Mouse (Mus musculus): Measurements from ENCODE around the gene Thsd4.
A peak's percentile ranks its signal among the peaks of the same experiment; 100 is the strongest.

Thsd4 gene

DNA sequence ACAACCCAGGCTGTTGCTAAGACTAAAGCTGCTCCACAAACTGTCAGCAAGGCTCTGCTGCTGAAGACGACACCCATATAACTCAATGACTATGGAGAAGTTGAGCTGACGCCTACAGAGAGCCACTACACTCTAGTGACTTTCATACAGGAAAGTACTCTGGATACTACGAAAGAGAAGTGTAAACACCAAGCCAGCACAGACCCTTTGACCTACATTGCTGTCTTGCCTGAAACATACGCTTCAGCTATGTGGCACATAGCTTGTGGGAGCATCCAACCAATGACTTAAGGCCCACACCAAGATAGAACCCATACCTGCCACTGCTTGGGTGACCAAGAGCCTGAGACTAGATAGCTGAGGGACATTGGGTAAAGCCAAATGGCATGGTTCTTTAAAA, 141.3 kb downstream of the Thsd4 start:
- DNase-seq (ENCODE audit: low spot score): no peak

DNA sequence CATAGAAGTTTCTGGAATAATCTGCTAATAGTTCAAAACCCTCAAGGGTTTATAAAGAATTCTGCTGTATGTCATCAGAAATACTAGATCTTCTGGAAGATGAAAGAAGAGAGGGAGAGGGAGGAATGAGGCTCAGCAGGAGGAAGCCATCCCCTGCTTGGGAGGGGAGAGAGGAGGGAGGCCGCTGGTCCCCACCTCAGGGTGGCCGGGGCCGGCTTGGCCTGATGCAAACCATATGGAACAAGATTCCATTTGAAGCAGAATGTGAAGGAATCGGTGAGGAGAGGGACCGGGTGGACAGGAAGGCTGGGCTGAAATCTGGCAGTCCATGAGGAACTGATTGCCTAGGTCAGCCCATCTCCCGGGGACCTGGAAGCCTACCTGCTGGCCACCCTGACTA, 143.6 kb downstream of the Thsd4 start:
- no peak for DNase-seq (ENCODE audit: low spot score)

DNA sequence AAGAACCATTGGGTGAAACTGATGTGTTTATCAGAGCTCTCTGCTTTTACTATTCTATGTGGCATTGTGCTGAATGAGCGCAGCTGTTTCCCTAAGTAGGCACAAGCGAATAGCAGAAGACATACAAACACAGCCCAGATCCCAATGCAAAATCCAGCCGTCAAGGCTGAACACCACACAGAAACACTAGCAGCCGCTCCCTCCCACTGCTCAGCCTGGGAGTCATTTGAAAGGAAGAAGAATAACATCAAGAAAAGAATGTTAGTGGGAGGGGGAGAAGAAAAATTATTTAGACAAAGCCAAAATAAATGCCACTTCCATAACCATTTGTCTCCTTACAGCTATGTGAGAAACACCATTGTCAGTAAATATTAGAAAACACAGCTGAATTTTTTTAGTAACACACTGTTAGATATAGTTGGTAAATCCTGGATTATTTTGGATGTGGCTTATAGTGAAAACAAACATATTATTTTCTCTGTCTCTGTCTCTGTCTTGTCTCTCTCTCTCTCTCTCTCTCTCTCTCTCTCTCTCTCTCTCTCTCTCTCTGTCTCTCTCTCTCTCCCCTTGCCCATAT, 148.6 kb downstream of the Thsd4 start:
- DNase-seq (ENCODE audit: low spot score): no peak

DNA sequence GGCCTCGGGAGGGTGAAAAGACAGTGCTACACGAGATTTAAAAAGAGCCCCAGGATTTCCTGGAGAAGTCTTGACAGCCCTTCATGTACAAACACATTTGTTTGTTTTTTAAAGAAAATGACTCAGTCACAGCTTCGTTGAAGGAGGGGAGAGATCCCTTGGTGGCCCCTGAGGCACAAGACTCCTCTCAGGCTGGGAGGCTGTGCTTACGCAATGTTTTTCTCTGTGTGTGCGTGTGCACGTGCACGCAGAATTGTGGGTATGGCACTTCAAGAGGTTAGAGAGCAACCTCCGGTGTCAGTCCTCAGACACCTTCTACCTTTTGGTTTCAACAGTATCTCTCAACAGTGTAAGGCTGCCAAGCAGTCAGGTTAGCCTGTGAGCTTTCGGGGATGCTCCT, 153.3 kb downstream of the Thsd4 start:
- DNase-seq (ENCODE audit: low spot score): no peak

DNA sequence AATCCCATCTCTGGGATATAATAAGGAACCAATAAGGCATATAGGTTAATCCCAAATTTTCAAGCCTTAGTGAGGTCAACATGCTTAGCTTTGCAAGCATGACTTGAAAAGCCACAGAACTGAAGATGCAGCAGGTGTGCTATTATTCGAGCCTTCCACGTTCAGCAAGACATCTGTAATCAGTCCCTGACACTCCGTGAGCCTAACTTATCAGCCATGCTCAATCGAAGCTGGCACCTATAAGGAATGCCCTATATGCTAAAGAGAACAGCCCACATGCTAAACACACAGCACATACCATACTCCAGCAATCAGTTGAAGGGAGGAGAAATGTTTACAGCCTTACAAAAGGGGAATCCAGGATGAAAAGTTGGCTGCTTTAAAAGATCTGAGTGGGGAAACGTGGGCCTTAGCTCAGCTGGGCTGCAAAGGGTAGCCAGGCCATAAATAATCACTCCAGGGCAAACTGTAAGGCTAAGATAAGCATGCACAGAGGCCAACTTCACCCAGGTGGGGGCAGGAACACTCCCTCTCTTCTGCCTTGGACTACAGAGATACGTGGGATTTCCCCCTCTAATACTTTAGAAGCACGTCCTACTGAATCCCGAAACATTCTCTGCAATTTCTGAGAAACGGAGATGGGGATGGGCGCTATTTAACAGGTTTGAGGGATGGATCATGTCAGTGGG, 154.1 kb downstream of the Thsd4 start:
- DNase-seq (ENCODE audit: low spot score): peak; percentile 14

DNA sequence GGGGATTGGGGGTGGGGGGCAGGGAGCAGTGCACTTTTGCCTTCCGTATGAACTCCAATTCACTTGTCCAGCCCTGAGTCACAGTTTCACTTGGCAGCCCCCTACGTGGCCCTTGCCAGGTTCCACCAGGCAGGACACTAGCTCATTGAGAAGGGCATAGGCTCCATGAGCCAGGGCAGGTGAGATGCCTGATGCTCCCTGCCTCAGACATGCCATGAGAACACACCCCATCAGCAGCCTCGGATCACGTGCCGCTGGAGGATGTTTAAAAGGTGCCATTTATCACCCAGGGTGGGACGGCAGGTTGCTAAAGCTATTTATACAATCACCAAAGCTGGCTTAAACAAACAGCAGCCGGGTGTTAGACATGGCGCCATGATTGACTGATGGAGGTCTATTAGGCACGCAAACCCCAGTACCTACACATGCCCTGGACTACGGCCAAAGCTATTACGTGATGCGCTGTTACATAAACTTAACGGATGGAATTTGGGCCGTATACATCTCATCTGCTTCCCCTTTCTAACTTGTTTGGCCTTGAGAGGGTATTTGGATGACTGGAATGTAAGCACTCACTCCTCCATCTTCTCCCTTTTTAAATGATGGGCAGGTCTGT, 157.6 kb downstream of the Thsd4 start:
- DNase-seq (ENCODE audit: low spot score): no peak

DNA sequence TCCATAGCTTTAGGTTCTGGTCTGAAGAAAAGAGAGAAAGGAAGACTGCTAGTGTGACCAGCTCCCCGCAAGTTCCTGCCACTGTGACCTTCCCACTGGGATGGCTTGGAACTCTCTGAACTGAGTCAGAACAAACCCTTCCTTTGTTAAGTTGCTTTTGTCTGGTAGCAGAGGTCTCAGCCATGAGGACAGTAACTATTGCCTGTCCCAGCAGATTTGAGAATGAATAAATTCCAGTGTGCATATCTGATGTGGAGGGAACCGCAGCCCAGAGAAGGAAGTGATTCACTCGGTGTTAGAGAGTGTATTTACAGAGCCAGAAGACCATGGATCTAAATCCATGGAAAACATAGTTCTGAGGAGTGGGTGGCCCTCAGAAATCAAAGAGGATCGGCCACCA, 169.5 kb downstream of the Thsd4 start:
- DNase-seq (ENCODE audit: low spot score): no peak

DNA sequence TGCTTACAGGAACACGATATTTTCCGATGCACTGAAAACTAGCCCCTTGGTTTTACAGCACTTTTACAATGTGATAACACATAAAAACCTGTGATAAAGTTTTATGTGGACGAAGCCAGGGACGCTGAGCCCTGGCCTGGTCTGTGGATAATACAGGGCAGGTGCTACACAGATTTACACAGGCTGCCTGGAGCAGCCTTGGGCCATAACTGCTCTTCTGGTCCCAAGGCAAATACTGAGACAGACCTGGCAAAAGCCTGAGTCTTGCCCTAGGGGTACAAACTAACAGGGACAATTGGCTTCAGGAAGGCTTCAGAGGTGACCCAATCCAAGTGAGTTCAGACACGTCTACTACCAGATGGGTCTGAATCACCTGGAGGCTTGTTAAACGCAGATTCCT, 170.7 kb downstream of the Thsd4 start:
- no peak for DNase-seq (ENCODE audit: low spot score)

DNA sequence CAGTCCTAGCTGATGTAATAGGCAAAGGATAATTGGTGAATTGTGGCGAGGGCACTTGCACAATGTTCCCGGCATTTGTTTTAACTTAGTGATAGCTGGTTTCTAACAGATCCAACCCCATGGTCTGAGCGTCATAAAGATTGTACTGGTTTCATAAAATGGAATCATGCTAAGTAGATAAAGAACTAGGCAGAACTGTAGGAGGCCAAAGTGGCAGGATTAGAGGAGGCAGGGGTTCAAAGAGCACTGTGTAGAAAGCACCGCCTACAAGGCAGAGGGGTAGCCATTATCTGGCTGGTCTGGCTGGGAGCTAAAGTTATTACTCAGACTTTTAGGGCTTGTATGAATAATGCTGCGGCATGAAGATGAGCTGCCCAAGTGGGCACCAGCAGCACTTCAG, 185.7 kb downstream of the Thsd4 start:
- no peak for DNase-seq (ENCODE audit: low spot score)

DNA sequence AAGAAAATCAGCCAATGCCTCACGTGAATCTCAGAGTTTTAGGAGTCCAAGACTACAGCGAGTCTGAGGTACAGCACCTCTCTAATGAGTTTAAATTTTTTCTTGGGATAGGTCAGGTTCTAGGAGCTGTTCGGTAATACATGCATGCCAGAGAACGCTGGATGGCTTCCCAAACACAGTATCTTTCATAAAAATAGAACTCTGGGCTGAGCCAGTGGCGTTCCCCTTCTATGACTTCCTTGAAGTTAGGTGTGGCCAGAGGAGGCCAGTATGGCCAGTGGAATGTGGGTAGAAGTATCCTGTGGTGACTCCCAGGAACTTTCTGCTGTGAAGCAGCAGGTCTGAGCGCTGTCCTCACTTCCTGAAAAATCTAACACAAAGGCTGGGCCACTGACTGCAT, 186.4 kb downstream of the Thsd4 start:
- DNase-seq (ENCODE audit: low spot score): no peak

DNA sequence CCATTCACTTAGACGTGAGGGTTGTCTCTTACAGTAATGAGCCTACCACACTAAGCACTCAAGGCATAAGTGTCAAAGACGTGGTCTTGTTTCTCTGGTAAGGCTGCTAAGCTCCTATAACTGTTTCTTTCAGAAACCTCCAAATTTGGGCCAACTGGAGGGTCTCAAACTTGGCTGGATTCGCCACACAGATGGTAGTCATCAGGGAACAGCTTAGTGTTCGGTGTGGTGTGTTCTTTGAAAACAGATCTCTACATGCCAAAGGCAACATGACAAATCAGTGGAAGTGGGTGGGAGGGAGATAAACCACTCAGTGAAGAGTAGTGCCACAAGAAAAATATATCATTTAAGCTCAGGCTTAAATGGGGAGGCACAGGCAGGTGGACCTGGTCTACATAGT, 191.9 kb downstream of the Thsd4 start:
- DNase-seq (ENCODE audit: low spot score): no peak

DNA sequence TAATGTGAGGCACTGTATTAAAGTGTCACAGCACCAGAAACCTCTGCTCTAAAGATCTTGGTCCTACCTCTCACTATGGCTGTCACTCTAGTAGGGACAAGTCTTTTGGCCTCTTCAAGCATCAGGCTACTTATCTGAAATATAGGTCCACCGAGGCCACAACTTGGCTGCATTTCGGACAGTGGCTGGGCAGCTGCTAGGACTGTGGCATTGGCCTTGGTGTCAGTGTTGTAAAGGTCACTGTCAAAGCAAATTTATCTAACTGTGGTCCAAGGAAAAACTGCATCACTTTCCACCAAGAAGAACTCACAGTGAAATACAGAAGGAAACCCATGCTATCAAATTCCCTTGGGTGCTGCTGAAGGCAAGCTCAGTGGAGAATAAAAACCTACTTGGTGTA, 197.1 kb downstream of the Thsd4 start:
- no peak for DNase-seq (ENCODE audit: low spot score)

DNA sequence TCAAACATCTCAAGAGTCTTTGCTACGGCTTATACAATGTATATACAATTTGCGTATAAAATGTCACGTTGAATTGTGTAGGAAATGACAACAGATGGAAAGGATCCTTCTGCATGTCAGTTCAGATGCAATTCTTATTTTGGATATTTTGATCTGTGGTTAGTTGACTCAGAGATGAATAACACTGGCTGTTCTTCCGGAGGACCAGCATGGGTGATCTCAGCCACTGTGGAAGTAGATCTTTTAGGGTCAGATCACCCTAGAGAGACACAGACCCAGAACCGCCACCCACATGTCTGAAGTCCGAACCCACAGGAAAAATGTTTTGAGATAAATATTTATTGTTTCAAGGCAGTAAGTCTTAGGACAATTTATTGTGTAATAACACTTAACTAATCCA, 198.4 kb downstream of the Thsd4 start:
- no peak for DNase-seq (ENCODE audit: low spot score)

DNA sequence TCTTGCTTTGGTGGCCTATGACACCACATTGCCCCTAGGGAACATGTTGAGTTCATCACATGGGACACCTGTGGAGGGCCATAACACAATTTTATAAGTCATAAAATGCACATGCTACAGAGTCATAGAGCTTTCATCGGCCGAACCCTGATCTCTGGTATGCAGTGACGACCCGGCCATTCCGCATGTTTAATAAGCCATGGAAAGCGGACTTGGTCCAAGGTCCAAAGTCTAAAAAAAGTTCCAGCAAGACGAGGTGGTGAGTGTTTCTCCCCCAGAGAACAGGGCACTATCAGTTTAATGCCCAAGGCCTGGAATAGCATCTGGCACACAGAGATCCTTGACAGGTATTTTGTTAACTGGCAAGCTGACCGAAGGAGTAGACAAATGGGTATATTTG, 204.6 kb downstream of the Thsd4 start:
- no peak for DNase-seq (ENCODE audit: low spot score)

DNA sequence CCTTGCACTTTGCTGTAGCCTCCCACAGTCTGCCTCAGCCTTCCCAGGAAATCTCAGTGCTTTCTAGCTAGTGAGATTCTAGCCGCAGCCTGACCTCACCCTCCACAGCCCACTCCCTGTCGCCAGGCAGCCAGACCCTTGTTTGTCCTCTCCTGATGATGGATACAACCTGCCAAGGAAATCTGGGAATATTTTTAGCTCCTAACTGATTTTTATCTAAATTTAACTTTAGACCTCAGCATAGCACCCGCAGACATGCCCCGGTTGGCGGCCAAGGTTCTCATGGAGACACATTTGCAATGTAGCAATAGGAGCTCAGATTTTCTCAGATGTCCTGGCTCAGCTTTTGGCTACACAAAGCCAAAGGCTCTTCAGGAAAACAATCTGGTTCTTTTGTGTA, 205.3 kb downstream of the Thsd4 start:
- no peak for DNase-seq (ENCODE audit: low spot score)

DNA sequence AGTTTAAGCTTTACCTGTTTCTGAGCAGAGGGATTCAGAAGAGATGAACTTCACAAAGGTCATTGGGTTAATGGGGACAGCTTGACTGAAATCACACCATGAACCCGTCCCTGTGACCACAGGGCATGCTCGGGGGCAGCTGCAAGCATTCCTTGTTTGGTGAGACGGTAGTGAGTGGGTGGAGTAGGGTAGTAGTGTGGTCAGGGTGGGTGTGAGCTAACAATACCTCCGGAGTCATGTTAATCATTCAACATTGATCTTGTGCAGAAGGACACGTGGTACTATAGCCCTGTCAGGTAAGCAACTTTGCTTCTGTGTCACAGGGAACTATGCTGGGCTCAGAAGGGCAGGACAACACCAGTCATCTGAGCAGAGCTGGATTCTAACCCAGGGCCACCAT, 206.3 kb downstream of the Thsd4 start:
- no peak for DNase-seq (ENCODE audit: low spot score)

DNA sequence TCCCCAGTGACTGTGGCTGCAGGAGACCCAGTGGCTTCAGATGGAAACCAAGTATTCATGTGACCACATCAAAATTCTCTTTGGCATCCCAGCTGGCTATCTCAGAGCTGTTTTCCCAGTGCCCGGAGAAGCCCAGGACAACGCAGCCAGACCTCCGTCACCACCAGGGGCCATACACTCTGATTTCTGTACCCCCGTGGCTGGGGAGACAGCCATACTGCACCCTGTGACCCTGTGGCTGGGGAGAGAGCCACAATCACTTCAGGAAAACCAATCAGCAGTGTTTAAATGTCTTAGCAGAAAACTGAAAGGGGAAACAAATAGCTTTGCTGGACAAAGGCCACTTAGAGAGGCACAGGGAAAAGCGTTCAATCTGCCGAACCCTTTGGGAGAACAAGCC, 208.2 kb downstream of the Thsd4 start:
- DNase-seq (ENCODE audit: low spot score): no peak

DNA sequence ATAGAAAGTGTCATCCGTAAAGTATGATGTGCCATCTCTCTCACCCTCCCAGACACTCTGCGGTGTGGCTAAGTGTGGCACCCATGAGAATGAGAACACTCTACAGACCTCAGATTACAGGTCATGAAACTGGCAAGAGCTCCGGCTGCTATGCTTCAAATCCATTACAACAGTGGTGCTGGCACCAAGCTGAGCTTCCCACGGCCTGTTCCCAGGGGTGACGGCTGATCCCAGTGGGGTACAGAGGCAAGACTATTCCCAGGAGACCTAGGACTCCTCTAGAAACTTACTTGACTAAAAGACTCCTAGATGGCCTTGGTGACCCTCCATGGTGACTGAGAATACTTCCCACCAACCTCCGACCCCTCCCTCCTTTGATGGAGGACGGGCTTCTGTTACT, 209.2 kb downstream of the Thsd4 start:
- no peak for DNase-seq (ENCODE audit: low spot score)

DNA sequence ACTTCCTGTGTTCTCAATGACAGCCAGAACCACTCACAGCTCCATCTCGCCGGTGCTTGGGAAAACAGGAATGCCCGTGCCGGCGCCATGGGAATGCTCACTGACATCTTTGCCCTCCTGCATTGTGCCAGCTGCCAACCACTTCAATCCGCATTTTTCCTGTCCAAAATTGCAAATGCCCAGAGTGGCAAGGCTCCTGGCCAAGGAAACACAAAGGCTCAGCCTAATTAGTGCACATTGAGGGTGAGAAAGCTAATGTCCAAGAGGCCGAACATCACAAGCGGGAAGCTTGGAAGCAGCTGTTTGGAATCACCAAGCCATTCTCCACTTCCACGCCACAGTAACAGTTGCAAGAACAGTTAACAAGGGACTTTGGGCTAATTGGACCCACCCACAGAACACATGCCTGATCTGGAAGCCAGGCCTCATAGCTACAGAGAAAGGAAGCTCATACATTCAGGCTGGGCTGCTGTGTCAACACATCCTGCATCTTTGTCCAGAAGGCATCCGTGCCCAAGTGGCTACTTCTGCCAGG, 210.2 kb downstream of the Thsd4 start:
- no peak for DNase-seq (ENCODE audit: low spot score)

DNA sequence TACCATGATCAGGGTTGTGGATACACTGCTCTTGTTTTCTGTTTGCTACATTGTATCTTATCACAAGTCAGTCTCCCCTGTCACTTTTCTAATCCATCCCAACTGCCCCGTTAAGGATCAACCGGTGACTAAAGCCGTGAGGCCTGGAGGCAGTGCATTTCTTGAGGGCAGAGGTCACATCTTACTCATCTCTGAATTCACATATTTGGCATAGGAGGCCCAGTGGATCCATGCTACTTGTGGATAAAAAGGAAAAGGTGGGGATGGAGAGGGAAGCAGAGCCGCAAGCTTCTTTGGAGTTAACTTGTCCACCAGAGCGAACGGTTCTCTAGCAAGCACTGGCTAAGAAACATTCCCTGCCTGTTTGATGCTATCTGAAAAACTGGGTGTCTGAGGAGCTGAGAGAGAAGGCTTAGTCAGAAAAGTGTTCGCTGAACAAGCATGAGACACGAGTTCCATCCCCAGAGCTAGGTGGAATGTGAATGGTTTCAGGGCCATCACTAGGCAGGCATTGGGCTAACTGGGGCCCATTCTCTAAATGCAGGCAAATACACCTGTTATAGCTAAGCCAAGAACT, 211.0 kb downstream of the Thsd4 start:
- no peak for DNase-seq (ENCODE audit: low spot score)

DNA sequence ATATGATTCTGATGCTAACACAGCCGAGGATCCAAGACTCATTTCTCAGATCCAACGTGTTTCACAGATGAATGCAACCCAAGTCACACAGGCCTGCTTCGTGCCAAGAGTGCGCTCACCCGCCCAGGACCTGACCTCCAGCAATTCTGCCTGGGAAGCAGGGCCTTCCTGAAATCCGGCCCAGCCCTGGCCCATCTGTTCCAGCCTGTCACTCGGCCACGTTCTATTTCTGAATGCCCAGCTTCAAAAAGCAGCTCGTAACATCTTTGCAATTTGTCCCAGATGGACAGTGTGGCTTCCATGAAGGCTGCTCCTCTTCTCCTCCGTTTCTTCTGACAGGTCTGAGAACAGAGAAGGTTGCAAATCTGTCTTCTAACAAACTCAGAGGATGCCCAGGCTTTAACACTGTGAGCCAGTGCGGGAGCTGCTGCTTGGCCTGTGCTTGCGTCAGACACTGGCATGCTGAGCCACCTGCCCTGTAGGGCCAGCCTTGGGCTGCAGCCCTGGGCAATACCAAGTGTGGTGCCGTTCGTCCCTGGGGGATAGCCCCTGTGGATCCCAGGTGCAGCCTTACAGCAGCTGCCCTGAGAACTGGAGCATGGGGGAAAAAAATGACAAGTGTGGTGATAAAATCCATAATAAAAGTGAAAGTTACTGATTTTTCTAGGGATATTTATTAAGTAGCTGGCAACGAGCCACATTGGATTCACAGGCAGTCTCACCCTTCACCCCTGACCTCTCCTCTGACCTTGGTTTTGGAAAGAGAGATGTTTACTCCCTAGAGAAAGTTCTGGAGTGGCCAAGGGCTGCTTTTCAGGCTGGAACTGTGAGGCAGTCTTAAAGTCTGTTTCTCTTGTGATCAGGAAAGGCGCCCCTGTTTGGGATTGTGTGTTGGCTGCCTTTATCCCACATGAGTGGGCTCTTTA, 211.8 kb downstream of the Thsd4 start:
- DNase-seq (ENCODE audit: low spot score): no peak

DNA sequence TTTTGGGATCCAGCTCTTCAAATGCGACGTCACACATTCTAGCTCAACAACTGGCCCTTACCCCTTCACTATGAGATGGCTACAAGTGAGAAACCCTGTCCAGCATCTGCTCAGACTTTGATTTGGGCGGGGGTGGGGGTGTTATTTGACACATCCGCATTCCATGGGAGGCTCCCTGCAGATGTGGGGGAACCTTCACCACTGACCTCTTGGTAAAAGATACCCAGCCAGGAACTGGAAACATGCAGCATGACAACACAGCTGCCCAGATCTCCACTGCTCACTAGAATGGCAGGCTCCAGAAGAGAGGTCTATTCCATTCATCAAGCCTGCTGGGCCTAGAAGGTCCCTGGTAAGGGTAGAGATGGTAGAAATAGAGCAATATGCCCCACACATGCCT, 213.7 kb downstream of the Thsd4 start:
- DNase-seq (ENCODE audit: low spot score): no peak
